Mouse (Mus musculus): Measurements from ENCODE around the gene Tbx20. TPM values are rescaled to one million over a fixed set of nuclear protein-coding genes. Genes with fewer than 3 reads are reported as not detected.

The Tbx20 gene
- polyA plus RNA-seq, 1 experiment from 2014 or later = 3.4 TPM

- H3K4me2 ChIP-seq = no peak overlapping the region
- no peaks in the 10 kb centered on the region; the same call in 1 of the 2 replicates for H3K4me1 ChIP-seq (replicated peaks; ENCODE audit: control insufficient read depth, insufficient read depth, low read length)
- no peaks in the 10 kb centered on the region for H3K36me3 ChIP-seq (ENCODE audit: control insufficient read depth, insufficient read depth, low read length)
- H3K9ac ChIP-seq (ENCODE audit: low read depth, low read length) = no peak overlapping the region
- H3K27ac ChIP-seq (ENCODE audit: low read depth, low read length) = no peak overlapping the region
- ATAC-seq (replicated peaks; ENCODE audit: low FRiP score) (no peak), DNase-seq (ENCODE audit: low spot score) (no peak)
- no peak overlapping the region for H3K4me3 ChIP-seq (ENCODE audit: low read depth, low read length)
- H3K9me3 ChIP-seq (ENCODE audit: control insufficient read depth, low read length) = no peaks in the 10 kb centered on the region
- H3K27me3 ChIP-seq (replicated peaks; ENCODE audit: control insufficient read depth, insufficient read depth, low read length) = peaks cover 77% of the 10 kb centered on the region
- WGBS = 9% methylated on average over 3 of the region's 3 CpGs
Measured at GRCm38 (mm10) chr9:24779975-24780374, 5.9 kb upstream of the Tbx20 start.

GRCm38 (mm10) chr9:24778571-24778970 lies 4.5 kb upstream of the Tbx20 start:
- no peaks in the 10 kb centered on the region for H3K9me3 ChIP-seq (ENCODE audit: control insufficient read depth, low read length)
- H3K36me3 ChIP-seq (ENCODE audit: control insufficient read depth, insufficient read depth, low read length) = no peaks in the 10 kb centered on the region
- H3K4me2 ChIP-seq = no peak overlapping the region
- DNase-seq (ENCODE audit: low spot score) (no peak), ATAC-seq (replicated peaks; ENCODE audit: low FRiP score) (no peak)
- H3K27ac ChIP-seq (ENCODE audit: low read depth, low read length) = no peak overlapping the region
- no peak overlapping the region for H3K4me3 ChIP-seq (ENCODE audit: low read depth, low read length)
- no peaks in the 10 kb centered on the region; the same call in none of the 2 replicates for H3K4me1 ChIP-seq (replicated peaks; ENCODE audit: control insufficient read depth, insufficient read depth, low read length)
- peaks cover 91% of the 10 kb centered on the region for H3K27me3 ChIP-seq (replicated peaks; ENCODE audit: control insufficient read depth, insufficient read depth, low read length)
- H3K9ac ChIP-seq (ENCODE audit: low read depth, low read length) = no peak overlapping the region
- 22% methylated on average over 14 of the region's 14 CpGs for WGBS

GRCm38 (mm10) chr9:24777961-24778360 lies 3.9 kb upstream of the Tbx20 start:
- H3K9me3 ChIP-seq (ENCODE audit: control insufficient read depth, low read length) = no peaks in the 10 kb centered on the region
- H3K27ac ChIP-seq (ENCODE audit: low read depth, low read length) = no peak overlapping the region
- no peaks in the 10 kb centered on the region; the same call in none of the 2 replicates for H3K4me1 ChIP-seq (replicated peaks; ENCODE audit: control insufficient read depth, insufficient read depth, low read length)
- H3K4me3 ChIP-seq (ENCODE audit: low read depth, low read length) = peak overlapping the region; percentile 23; the same call in 1 of the 2 replicates
- H3K4me2 ChIP-seq = peak overlapping the region; percentile 57
- WGBS = 1% methylated on average over 14 of the region's 14 CpGs
- DNase-seq (ENCODE audit: low spot score) (no peak), ATAC-seq (replicated peaks; ENCODE audit: low FRiP score) (no peak)
- peaks cover 97% of the 10 kb centered on the region for H3K27me3 ChIP-seq (replicated peaks; ENCODE audit: control insufficient read depth, insufficient read depth, low read length)
- H3K36me3 ChIP-seq (ENCODE audit: control insufficient read depth, insufficient read depth, low read length) = no peaks in the 10 kb centered on the region
- no peak overlapping the region for H3K9ac ChIP-seq (ENCODE audit: low read depth, low read length)

DNA sequence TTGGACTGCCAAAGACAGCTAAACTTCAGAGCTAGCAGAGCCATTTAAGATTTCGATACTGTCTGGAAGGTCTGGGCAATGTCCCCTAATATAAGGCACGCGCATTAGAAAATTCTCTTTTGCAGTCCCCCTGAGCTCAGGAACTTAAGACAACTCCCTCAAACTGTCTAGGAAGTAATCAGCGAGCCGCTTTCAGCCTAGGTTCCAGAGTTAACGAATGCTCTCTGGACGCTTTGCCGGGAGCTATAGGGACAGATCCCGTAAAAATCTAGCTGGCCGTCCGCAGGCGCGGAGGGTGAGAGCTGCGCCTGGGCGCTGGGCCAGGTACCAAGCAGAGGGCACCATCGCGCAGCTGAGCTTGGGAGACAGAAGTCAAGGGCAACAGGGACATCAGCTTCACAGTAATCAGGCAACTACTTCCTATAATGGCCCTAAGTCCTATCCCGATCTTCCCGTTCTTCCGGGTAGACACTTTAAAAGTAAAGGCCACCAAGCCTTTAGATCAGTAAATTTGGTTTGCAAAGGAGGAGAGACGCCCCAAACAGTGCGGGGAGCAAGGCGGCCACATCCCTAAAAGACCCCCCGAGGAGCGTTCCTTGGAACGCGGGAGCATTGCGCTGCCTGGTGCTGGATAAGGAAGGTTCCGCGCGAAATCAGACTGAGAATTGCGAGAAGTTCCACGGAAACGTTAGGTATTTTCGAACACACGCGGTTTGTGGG lies 3.2 kb upstream of the Tbx20 start:
- ATAC-seq (replicated peaks; ENCODE audit: low FRiP score) (no peak), DNase-seq (ENCODE audit: low spot score) (no peak)
- Histone ChIP-seq H3K27ac (ENCODE audit: low read depth, low read length) (no peak overlapping the region), H3K9me3 (ENCODE audit: control insufficient read depth, low read length) (no peaks in the 10 kb centered on the region), H3K36me3 (ENCODE audit: control insufficient read depth, insufficient read depth, low read length) (no peaks in the 10 kb centered on the region), H3K27me3 (replicated peaks; ENCODE audit: control insufficient read depth, insufficient read depth, low read length) (peaks cover 98% of the 10 kb centered on the region), H3K4me2 (peak overlapping the region; percentile 57), H3K9ac (ENCODE audit: low read depth, low read length) (no peak overlapping the region), H3K4me1 (replicated peaks; ENCODE audit: control insufficient read depth, insufficient read depth, low read length) (no peaks in the 10 kb centered on the region; the same call in none of the 2 replicates), H3K4me3 (ENCODE audit: low read depth, low read length) (peak overlapping the region; percentile 23; the same call in 1 of the 2 replicates)
- 2% methylated on average over 37 of the region's 37 CpGs for WGBS

DNA sequence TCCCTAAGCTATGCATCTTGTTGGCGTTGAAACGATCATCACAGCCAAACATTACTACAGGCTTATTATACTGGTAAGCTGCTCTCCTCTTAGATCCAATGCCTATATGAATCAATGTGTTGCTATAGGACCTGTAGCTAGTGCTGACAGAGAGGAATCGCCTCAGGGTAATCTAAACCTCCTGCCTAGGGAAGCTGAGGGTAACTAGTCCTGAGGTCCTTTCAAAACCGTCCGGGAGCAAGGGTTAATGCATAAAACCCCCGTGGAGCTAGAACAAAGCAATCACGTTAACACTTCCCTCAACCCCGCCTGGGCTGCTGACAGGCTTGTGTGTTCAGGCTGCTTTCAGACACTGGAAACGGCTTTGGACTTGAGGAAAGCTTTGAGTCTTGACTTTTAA lies 2.4 kb upstream of the Tbx20 start:
- no peaks in the 10 kb centered on the region; the same call in none of the 2 replicates for H3K4me1 ChIP-seq (replicated peaks; ENCODE audit: control insufficient read depth, insufficient read depth, low read length)
- no peaks in the 10 kb centered on the region for H3K9me3 ChIP-seq (ENCODE audit: control insufficient read depth, low read length)
- H3K27ac ChIP-seq (ENCODE audit: low read depth, low read length) = no peak overlapping the region
- peaks cover 97% of the 10 kb centered on the region for H3K27me3 ChIP-seq (replicated peaks; ENCODE audit: control insufficient read depth, insufficient read depth, low read length)
- no peak overlapping the region for H3K4me3 ChIP-seq (ENCODE audit: low read depth, low read length)
- H3K4me2 ChIP-seq = no peak overlapping the region
- DNase-seq (ENCODE audit: low spot score) (no peak), ATAC-seq (replicated peaks; ENCODE audit: low FRiP score) (no peak)
- H3K36me3 ChIP-seq (ENCODE audit: control insufficient read depth, insufficient read depth, low read length) = no peaks in the 10 kb centered on the region
- WGBS = 7% methylated on average over 9 of the region's 9 CpGs
- H3K9ac ChIP-seq (ENCODE audit: low read depth, low read length) = no peak overlapping the region

DNA sequence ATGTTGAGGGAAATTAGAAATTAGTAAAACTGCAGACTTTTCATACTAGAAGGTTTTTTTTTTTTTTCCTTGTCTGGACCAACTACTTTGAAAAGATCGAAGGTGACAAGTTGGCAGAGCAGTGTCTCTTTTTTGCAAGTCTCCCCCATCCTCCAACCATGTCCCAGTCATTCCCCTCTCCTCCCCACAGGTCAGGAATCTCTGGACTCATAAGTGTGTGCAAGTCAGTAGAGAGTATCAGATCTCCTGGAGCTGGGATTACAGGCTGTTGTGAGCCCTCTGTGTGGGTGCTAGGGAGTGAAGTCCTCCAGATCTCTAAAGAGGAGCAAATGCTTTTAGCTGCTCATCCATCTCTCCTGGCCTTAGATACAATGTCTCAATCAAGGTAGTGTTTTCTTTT lies 1.5 kb upstream of the Tbx20 start:
- no peak overlapping the region for H3K4me2 ChIP-seq
- H3K27me3 ChIP-seq (replicated peaks; ENCODE audit: control insufficient read depth, insufficient read depth, low read length) = peaks cover 97% of the 10 kb centered on the region
- WGBS = 21% methylated on average over 1 of the region's 1 CpGs
- DNase-seq (ENCODE audit: low spot score) (no peak), ATAC-seq (replicated peaks; ENCODE audit: low FRiP score) (no peak)
- no peaks in the 10 kb centered on the region for H3K36me3 ChIP-seq (ENCODE audit: control insufficient read depth, insufficient read depth, low read length)
- no peak overlapping the region for H3K4me3 ChIP-seq (ENCODE audit: low read depth, low read length)
- H3K9ac ChIP-seq (ENCODE audit: low read depth, low read length) = no peak overlapping the region
- no peaks in the 10 kb centered on the region; the same call in 1 of the 2 replicates for H3K4me1 ChIP-seq (replicated peaks; ENCODE audit: control insufficient read depth, insufficient read depth, low read length)
- H3K27ac ChIP-seq (ENCODE audit: low read depth, low read length) = no peak overlapping the region
- no peaks in the 10 kb centered on the region for H3K9me3 ChIP-seq (ENCODE audit: control insufficient read depth, low read length)

GRCm38 (mm10) chr9:24775001-24775400 lies 898 bp upstream of the Tbx20 start:
- no peaks in the 10 kb centered on the region; the same call in 1 of the 2 replicates for H3K4me1 ChIP-seq (replicated peaks; ENCODE audit: control insufficient read depth, insufficient read depth, low read length)
- H3K27ac ChIP-seq (ENCODE audit: low read depth, low read length) = no peak overlapping the region
- DNase-seq (ENCODE audit: low spot score) = no peak
- H3K4me2 ChIP-seq = peak overlapping the region; percentile 59; the same call in 1 of the 2 replicates
- H3K4me3 ChIP-seq (ENCODE audit: low read depth, low read length) = no peak overlapping the region; the same call in 1 of the 2 replicates
- ATAC-seq (replicated peaks; ENCODE audit: low FRiP score) = no peak
- WGBS = 4% methylated on average over 9 of the region's 9 CpGs
- H3K36me3 ChIP-seq (ENCODE audit: control insufficient read depth, insufficient read depth, low read length) = no peaks in the 10 kb centered on the region
- peaks cover 97% of the 10 kb centered on the region for H3K27me3 ChIP-seq (replicated peaks; ENCODE audit: control insufficient read depth, insufficient read depth, low read length)
- H3K9ac ChIP-seq (ENCODE audit: low read depth, low read length) = no peak overlapping the region
- no peaks in the 10 kb centered on the region for H3K9me3 ChIP-seq (ENCODE audit: control insufficient read depth, low read length)

- H3K4me3 ChIP-seq (ENCODE audit: low read depth, low read length) = peak overlapping the region; percentile 47
- ATAC-seq (replicated peaks; ENCODE audit: low FRiP score) = no peak
- H3K27me3 ChIP-seq (replicated peaks; ENCODE audit: control insufficient read depth, insufficient read depth, low read length) = peaks cover 91% of the 10 kb centered on the region
- H3K4me1 ChIP-seq (replicated peaks; ENCODE audit: control insufficient read depth, insufficient read depth, low read length) = no peaks in the 10 kb centered on the region; the same call in 1 of the 2 replicates
- H3K9ac ChIP-seq (ENCODE audit: low read depth, low read length) = peak overlapping the region; percentile 55
- peak overlapping the region; percentile 59 for H3K4me2 ChIP-seq
- H3K27ac ChIP-seq (ENCODE audit: low read depth, low read length) = peak overlapping the region; percentile 35
- 2% methylated on average over 19 of the region's 19 CpGs for WGBS
- H3K9me3 ChIP-seq (ENCODE audit: control insufficient read depth, low read length) = no peaks in the 10 kb centered on the region
- DNase-seq (ENCODE audit: low spot score) = peak; percentile 64
- no peaks in the 10 kb centered on the region for H3K36me3 ChIP-seq (ENCODE audit: control insufficient read depth, insufficient read depth, low read length)
Measured at GRCm38 (mm10) chr9:24773669-24774068, 434 bp downstream of the Tbx20 start.

- no peaks in the 10 kb centered on the region for H3K36me3 ChIP-seq (ENCODE audit: control insufficient read depth, insufficient read depth, low read length)
- peak overlapping the region; percentile 59; the same call in 1 of the 2 replicates for H3K4me2 ChIP-seq
- H3K9ac ChIP-seq (ENCODE audit: low read depth, low read length) = peak overlapping the region; percentile 55; the same call in 1 of the 2 replicates
- 4% methylated on average over 9 of the region's 9 CpGs for WGBS
- no peak overlapping the region; the same call in 1 of the 2 replicates for H3K27ac ChIP-seq (ENCODE audit: low read depth, low read length)
- no peaks in the 10 kb centered on the region; the same call in 1 of the 2 replicates for H3K4me1 ChIP-seq (replicated peaks; ENCODE audit: control insufficient read depth, insufficient read depth, low read length)
- DNase-seq (ENCODE audit: low spot score) = no peak
- no peak for ATAC-seq (replicated peaks; ENCODE audit: low FRiP score)
- peaks cover 90% of the 10 kb centered on the region for H3K27me3 ChIP-seq (replicated peaks; ENCODE audit: control insufficient read depth, insufficient read depth, low read length)
- H3K4me3 ChIP-seq (ENCODE audit: low read depth, low read length) = peak overlapping the region; percentile 47
- H3K9me3 ChIP-seq (ENCODE audit: control insufficient read depth, low read length) = no peaks in the 10 kb centered on the region
Measured at GRCm38 (mm10) chr9:24773171-24773570, 932 bp downstream of the Tbx20 start.

All from liver, embryonic 11.5 days (tissue).